Mouse (Mus musculus) MEL-GATA-1-ER (cell line): ENCODE measurements around the gene Arrdc3.
"Not testable (repeated sequence)": the region's sequence is repeated elsewhere in the genome, so short reads cannot be mapped to it uniquely, and the experiment has no call there.

Source experiments
- DNase-seq: peaks from one replicate; pipeline ENCODE4 v3.0.0-alpha.2; 2012; ENCODE audit warnings: low read depth; ENCODE audit errors: extremely low read depth

Gene Arrdc3

GRCm38 (mm10) chr13:80883190-80883589 is at the start of gene Arrdc3:
TSS of gene Arrdc3 (plus strand) at chr13:80883384.
- peak; percentile 89 for DNase-seq

- peak; percentile 20 for DNase-seq
Measured at GRCm38 (mm10) chr13:80862215-80862614, 21.0 kb upstream of the Arrdc3 start.

GRCm38 (mm10) chr13:80864195-80864594 is 19.0 kb upstream of the Arrdc3 start:
- DNase-seq, result no peak

- DNase-seq, result no peak
Measured at GRCm38 (mm10) chr13:80875126-80875525, 8.1 kb upstream of the Arrdc3 start.

- DNase-seq, result no peak
Measured at GRCm38 (mm10) chr13:80880756-80881155, 2.4 kb upstream of the Arrdc3 start.

- DNase-seq, result peak; percentile 80
Measured at GRCm38 (mm10) chr13:80881722-80882500, 1.3 kb upstream of the Arrdc3 start.

GRCm38 (mm10) chr13:80882716-80883135 is 458 bp upstream of the Arrdc3 start:
- DNase-seq, result peak; percentile 55

GRCm38 (mm10) chr13:80883649-80884376 is 629 bp downstream of the Arrdc3 start:
- peak; percentile 46 for DNase-seq

GRCm38 (mm10) chr13:80884377-80884983 is 1.3 kb downstream of the Arrdc3 start:
- DNase-seq, result peak; percentile 73

- DNase-seq, result peak; percentile 89
Measured at GRCm38 (mm10) chr13:80885103-80885833, 2.1 kb downstream of the Arrdc3 start.

GRCm38 (mm10) chr13:80885834-80886663 is 2.9 kb downstream of the Arrdc3 start:
- DNase-seq, result peak; percentile 85

- DNase-seq, result peak; percentile 11
Measured at GRCm38 (mm10) chr13:80886664-80887210, 3.6 kb downstream of the Arrdc3 start.

- DNase-seq, result no peak
Measured at GRCm38 (mm10) chr13:80887842-80888241, 4.7 kb downstream of the Arrdc3 start.

- DNase-seq, result not testable (repeated sequence)
Measured at GRCm38 (mm10) chr13:80894928-80895327, 11.7 kb downstream of the Arrdc3 start.

- no peak for DNase-seq
Measured at GRCm38 (mm10) chr13:80897411-80897810, 14.2 kb downstream of the Arrdc3 start.

GRCm38 (mm10) chr13:80898095-80898494 is 14.9 kb downstream of the Arrdc3 start:
- DNase-seq, result no peak

- DNase-seq, result peak; percentile 63
Measured at GRCm38 (mm10) chr13:80899435-80900029, 16.3 kb downstream of the Arrdc3 start.

GRCm38 (mm10) chr13:80901432-80901831 is 18.2 kb downstream of the Arrdc3 start:
- no peak for DNase-seq

- DNase-seq, result no peak
Measured at GRCm38 (mm10) chr13:80902796-80903195, 19.6 kb downstream of the Arrdc3 start.

GRCm38 (mm10) chr13:80913361-80913760 is 30.2 kb downstream of the Arrdc3 start:
- no peak for DNase-seq
